Mouse (Mus musculus) neural tube, embryonic 12.5 days (tissue): ENCODE measurements around the gene Enpp6. TPM values are rescaled to one million over a fixed set of nuclear protein-coding genes. Genes with fewer than 3 reads are reported as not detected.

Source experiments
- ATAC-seq: fragments of 200-750 bp; cut with Nextera tagmentation; 2 replicates; pipeline ENCODE4 v1.8.0; 2017; ENCODE audit warnings: low read depth, mild to moderate bottlenecking, moderate TSS enrichment, moderate library complexity; ENCODE audit not compliant: low FRiP score
- H3K27ac ChIP-seq: fragments of 300-500 bp; sonication (generic); 2 replicates; pipeline ENCODE4 v1.5.1; 2016
- H3K27me3 ChIP-seq: fragments of 300-500 bp; sonication (generic); replicated peaks from 2 replicates; pipeline ENCODE4 v1.6.1; 2016; ENCODE audit warnings: mild to moderate bottlenecking
- H3K36me3 ChIP-seq: fragments of 300-500 bp; sonication (generic); 2 replicates; pipeline ENCODE4 v1.6.1; 2016; ENCODE audit warnings: mild to moderate bottlenecking
- H3K4me1 ChIP-seq: fragments of 300-500 bp; sonication (generic); 2 replicates; pipeline ENCODE4 v1.6.1; 2016
- H3K4me2 ChIP-seq: fragments of 300-500 bp; sonication (generic); replicated peaks from 2 replicates; pipeline ENCODE4 v1.6.1; 2016; ENCODE audit warnings: mild to moderate bottlenecking
- H3K4me3 ChIP-seq: fragments of 300-500 bp; sonication (generic); 2 replicates; pipeline ENCODE4 v1.5.1; 2016
- H3K9ac ChIP-seq: fragments of 300-500 bp; sonication (generic); 2 replicates; pipeline ENCODE4 v1.6.1; 2016; ENCODE audit warnings: mild to moderate bottlenecking
- H3K9me3 ChIP-seq: fragments of 300-500 bp; sonication (generic); 2 replicates; pipeline ENCODE4 v1.6.1; 2016; ENCODE audit warnings: mild to moderate bottlenecking
- WGBS: fragments of 180-500 bp; shearing (Covaris S2); methylation state at CpG from one replicate; pipeline ENCODE4 v1.1.7; 2016; 5-methylcytosine and 5-hydroxymethylcytosine counted together
- polyA plus RNA-seq: library from polyadenylated mRNA; unstranded; fragments of >200 nt; fragmentation: Nextera tagmentation; extraction: Ambion mirVana; gene quantifications from 2 replicates; pipeline ENCODE4 v1.2.1, GENCODE M21; 2016

The Enpp6 gene
- polyA plus RNA-seq, 1 experiment from 2014 or later = 0.23 TPM

GRCm38 (mm10) chr8:47046340-47046739 lies 59.7 kb downstream of the Enpp6 start:
- no peaks in the 10 kb centered on the region for H3K36me3 ChIP-seq
- 81% methylated on average over 4 of the region's 4 CpGs for WGBS
- ATAC-seq = no peak

DNA sequence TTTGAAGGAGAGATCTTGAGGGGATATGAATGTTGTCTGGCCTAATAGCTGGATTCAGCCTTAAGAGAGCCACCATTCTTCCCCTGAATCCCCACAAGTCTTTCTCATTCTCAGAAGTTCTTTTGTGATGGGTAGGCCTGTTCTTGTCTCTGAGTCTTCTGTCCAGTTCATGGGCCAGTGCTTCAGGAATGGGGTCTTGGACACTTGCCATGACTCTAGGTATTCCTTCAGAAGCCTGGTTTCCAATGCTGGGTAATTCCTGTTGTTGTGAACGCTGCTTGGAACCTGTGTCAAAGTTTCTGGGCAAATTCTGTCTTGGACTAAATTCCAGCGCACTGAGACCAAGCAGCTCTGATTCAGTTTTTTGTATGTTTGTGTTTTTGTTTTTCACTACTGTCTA lies 60.5 kb downstream of the Enpp6 start:
- 0 out of 2 replicates have a peak, but pooled peaks cover 3% of the 10 kb centered on the region for H3K9me3 ChIP-seq
- H3K27ac ChIP-seq = no peak overlapping the region
- H3K9ac ChIP-seq = no peak overlapping the region
- no peak overlapping the region for H3K4me2 ChIP-seq
- 93% methylated on average over 2 of the region's 2 CpGs for WGBS
- no peaks in the 10 kb centered on the region for H3K27me3 ChIP-seq
- no peaks in the 10 kb centered on the region for H3K4me1 ChIP-seq
- no peak for ATAC-seq
- no peaks in the 10 kb centered on the region for H3K36me3 ChIP-seq
- H3K4me3 ChIP-seq = no peak overlapping the region

More at GRCm38 (mm10) chr8:47046340-47046739, 59.7 kb downstream of the Enpp6 start:
- H3K27me3 ChIP-seq = no peaks in the 10 kb centered on the region
- 0 out of 2 replicates have a peak, but pooled peaks cover 3% of the 10 kb centered on the region for H3K9me3 ChIP-seq
- H3K4me3 ChIP-seq = no peak overlapping the region
- no peak overlapping the region for H3K27ac ChIP-seq
- H3K4me2 ChIP-seq = no peak overlapping the region
- no peaks in the 10 kb centered on the region for H3K4me1 ChIP-seq
- no peak overlapping the region for H3K9ac ChIP-seq

DNA sequence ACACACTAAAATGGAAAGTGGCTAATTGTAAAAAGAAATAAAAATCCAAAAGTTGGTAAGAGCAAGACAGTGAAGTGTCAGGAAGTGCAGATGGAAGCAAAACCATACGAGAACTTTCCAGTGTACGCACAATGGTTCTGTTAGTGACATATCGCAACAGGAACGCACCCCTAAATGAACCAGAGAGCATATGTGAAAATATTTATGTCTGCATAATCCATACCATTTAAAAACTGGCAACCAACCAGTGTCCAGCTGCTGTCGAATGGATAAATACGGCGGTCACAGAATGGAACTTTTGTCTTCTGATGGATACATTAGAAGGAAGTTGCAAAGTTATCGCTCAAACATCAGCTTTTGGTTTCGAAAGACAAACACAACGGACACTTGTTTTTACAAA lies 61.9 kb downstream of the Enpp6 start:
- H3K4me3 ChIP-seq = no peak overlapping the region
- H3K4me2 ChIP-seq = no peak overlapping the region
- H3K4me1 ChIP-seq = no peaks in the 10 kb centered on the region
- H3K27me3 ChIP-seq = no peaks in the 10 kb centered on the region
- H3K27ac ChIP-seq = no peak overlapping the region
- no peak overlapping the region for H3K9ac ChIP-seq
- H3K9me3 ChIP-seq = no peaks in the 10 kb centered on the region
- WGBS = 94% methylated on average over 10 of the region's 10 CpGs
- H3K36me3 ChIP-seq = no peaks in the 10 kb centered on the region
- ATAC-seq = no peak

- no peak overlapping the region for H3K27ac ChIP-seq
- no peak overlapping the region for H3K4me3 ChIP-seq
- H3K27me3 ChIP-seq = no peaks in the 10 kb centered on the region
- no peaks in the 10 kb centered on the region for H3K9me3 ChIP-seq
- WGBS = 59% methylated on average over 3 of the region's 3 CpGs
- H3K9ac ChIP-seq = no peak overlapping the region
- no peaks in the 10 kb centered on the region for H3K36me3 ChIP-seq
- ATAC-seq = no peak
- H3K4me2 ChIP-seq = no peak overlapping the region
- no peaks in the 10 kb centered on the region for H3K4me1 ChIP-seq
Measured at GRCm38 (mm10) chr8:47052643-47053042, 66.0 kb downstream of the Enpp6 start.

GRCm38 (mm10) chr8:47056086-47056485 lies 69.4 kb downstream of the Enpp6 start:
- H3K36me3 ChIP-seq = no peaks in the 10 kb centered on the region
- no peaks in the 10 kb centered on the region for H3K9me3 ChIP-seq
- H3K4me1 ChIP-seq = no peaks in the 10 kb centered on the region
- no peak overlapping the region for H3K4me2 ChIP-seq
- WGBS = 100% methylated on average over 1 of the region's 1 CpGs
- no peak for ATAC-seq
- no peak overlapping the region for H3K9ac ChIP-seq
- no peaks in the 10 kb centered on the region for H3K27me3 ChIP-seq
- no peak overlapping the region for H3K4me3 ChIP-seq
- H3K27ac ChIP-seq = no peak overlapping the region

GRCm38 (mm10) chr8:47058526-47058925 lies 71.8 kb downstream of the Enpp6 start:
- WGBS = 39% methylated on average over 4 of the region's 4 CpGs

DNA sequence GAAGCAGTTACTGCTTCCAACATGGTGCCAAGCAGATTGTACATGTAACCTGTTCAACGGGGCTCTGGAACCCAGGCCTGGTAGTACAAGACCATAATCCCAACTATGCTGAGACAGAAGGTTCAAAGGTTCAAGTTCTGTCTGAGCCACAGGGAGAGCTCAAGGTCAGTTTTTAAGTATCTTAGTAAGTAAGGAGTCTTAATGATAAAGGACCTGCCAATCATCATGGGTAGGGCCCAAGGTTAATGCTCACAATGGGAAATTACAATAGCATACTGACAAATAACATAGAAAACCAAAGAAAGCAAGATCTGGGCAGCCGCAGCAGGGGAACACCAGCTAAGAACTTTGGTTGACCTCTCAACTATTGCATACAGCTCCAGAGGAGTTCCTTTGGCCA lies 72.3 kb downstream of the Enpp6 start:
- no peak overlapping the region for H3K4me2 ChIP-seq
- H3K27ac ChIP-seq = no peak overlapping the region
- H3K4me1 ChIP-seq = no peaks in the 10 kb centered on the region
- no peaks in the 10 kb centered on the region for H3K9me3 ChIP-seq
- 67% methylated on average over 2 of the region's 2 CpGs for WGBS
- no peak overlapping the region for H3K4me3 ChIP-seq
- no peak for ATAC-seq
- H3K36me3 ChIP-seq = no peaks in the 10 kb centered on the region
- no peak overlapping the region for H3K9ac ChIP-seq
- H3K27me3 ChIP-seq = no peaks in the 10 kb centered on the region

More at GRCm38 (mm10) chr8:47058526-47058925, 71.8 kb downstream of the Enpp6 start:
- Histone ChIP-seq H3K9me3 (no peaks in the 10 kb centered on the region), H3K27ac (no peak overlapping the region), H3K36me3 (no peaks in the 10 kb centered on the region), H3K4me1 (no peaks in the 10 kb centered on the region), H3K27me3 (no peaks in the 10 kb centered on the region), H3K9ac (no peak overlapping the region), H3K4me2 (no peak overlapping the region), H3K4me3 (no peak overlapping the region)
- ATAC-seq = no peak

DNA sequence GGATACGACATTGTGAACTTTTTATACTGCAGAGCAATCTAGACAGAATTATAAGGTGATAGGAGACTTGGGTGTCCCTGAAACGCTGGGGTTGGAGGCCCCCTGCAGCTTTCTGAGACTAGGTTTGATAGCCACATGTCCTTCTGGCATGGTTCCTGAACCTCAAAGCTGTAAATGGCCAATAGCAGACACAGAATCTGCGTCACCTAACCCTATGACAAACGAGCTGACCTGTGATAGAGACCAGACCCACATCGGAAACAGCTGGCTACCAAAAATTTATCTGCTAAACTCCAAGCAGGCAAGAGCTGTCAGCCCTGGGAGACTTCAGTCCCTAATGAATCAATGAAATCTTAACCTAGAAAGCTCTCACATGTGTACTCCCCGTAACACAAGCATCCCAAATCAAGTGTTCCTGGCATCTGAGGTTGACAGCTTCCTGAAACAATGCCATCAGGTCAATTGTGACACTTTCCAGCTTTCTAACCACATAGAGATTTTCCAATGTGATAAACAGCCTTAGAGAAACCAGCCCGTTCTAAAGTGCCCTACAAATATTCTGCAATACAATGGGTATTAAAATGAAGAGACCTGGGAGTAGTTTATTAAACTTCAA lies 74.5 kb downstream of the Enpp6 start:
- Histone ChIP-seq H3K4me3 (no peak overlapping the region), H3K4me1 (no peaks in the 10 kb centered on the region), H3K4me2 (no peak overlapping the region), H3K9ac (no peak overlapping the region), H3K36me3 (no peaks in the 10 kb centered on the region), H3K27ac (no peak overlapping the region), H3K9me3 (no peaks in the 10 kb centered on the region), H3K27me3 (no peaks in the 10 kb centered on the region)
- WGBS = 78% methylated on average over 7 of the region's 7 CpGs
- no peak for ATAC-seq

DNA sequence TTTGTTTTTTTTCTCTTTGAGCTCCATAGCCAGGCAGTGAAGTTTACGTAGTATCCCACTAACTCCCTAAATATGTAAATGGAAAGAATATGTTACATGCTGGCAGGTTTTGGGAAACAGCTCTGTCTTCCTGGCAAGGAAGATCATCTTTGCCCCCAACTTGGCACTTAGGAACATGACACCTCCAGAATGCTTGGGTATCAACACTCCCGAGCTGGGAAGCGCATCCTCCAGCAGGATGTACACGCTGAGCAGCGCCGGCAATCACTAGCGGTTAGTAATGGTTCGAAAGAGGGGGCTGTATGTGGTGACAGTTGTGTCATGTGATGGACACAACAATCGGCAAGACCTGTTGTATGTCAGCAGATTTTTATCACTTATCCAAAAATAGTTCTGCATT lies 80.4 kb downstream of the Enpp6 start:
- H3K27me3 ChIP-seq = no peaks in the 10 kb centered on the region
- no peak overlapping the region for H3K27ac ChIP-seq
- H3K4me2 ChIP-seq = no peak overlapping the region
- no peak overlapping the region for H3K9ac ChIP-seq
- 88% methylated on average over 9 of the region's 9 CpGs for WGBS
- no peaks in the 10 kb centered on the region for H3K4me1 ChIP-seq
- H3K4me3 ChIP-seq = no peak overlapping the region
- no peaks in the 10 kb centered on the region for H3K36me3 ChIP-seq
- no peak for ATAC-seq
- H3K9me3 ChIP-seq = no peaks in the 10 kb centered on the region

GRCm38 (mm10) chr8:47069634-47070033 lies 82.9 kb downstream of the Enpp6 start:
- no peak for ATAC-seq
- Histone ChIP-seq H3K4me1 (no peaks in the 10 kb centered on the region), H3K36me3 (no peaks in the 10 kb centered on the region), H3K4me2 (no peak overlapping the region), H3K27ac (no peak overlapping the region), H3K27me3 (no peaks in the 10 kb centered on the region), H3K9me3 (no peaks in the 10 kb centered on the region), H3K9ac (no peak overlapping the region), H3K4me3 (no peak overlapping the region)
- WGBS = 84% methylated on average over 3 of the region's 3 CpGs

GRCm38 (mm10) chr8:47072001-47072400 lies 85.3 kb downstream of the Enpp6 start:
- no peak overlapping the region for H3K9ac ChIP-seq
- no peak overlapping the region for H3K27ac ChIP-seq
- 90% methylated on average over 5 of the region's 5 CpGs for WGBS
- H3K4me1 ChIP-seq = no peaks in the 10 kb centered on the region
- no peaks in the 10 kb centered on the region for H3K36me3 ChIP-seq
- ATAC-seq = no peak
- H3K4me2 ChIP-seq = no peak overlapping the region
- H3K4me3 ChIP-seq = no peak overlapping the region
- H3K27me3 ChIP-seq = no peaks in the 10 kb centered on the region
- H3K9me3 ChIP-seq = no peaks in the 10 kb centered on the region

DNA sequence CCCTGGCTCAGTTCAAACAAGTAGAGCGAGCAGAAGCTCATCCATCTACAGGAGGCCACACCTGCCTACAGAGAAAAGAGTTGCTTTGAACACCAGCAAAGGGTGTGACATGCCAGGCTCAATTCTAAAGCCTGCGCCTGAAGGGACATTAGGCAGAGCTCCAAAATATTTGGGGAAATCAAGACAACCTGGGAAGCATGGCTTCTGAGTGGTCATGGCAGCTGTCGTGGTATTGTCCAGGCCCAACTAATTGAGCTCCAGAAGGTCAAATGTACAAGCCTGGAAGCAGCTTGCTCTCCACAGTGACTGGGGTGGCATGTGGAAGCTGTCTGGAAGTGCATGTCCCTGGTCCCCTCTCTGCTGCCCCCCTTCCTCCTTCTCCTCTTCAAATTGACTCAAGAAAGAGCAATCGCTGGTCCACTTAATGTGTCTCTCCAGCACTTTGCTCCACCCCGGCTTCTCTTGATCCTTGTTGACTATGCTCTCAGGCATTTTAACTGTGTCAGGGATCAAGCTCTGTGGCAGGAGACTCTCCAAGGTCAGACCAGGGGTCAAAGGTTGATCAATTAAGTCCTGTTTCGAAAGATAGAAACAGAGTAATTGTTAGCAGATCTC lies 89.4 kb downstream of the Enpp6 start:
- no peak overlapping the region for H3K27ac ChIP-seq
- no peak overlapping the region for H3K4me2 ChIP-seq
- H3K9me3 ChIP-seq = no peaks in the 10 kb centered on the region
- no peaks in the 10 kb centered on the region for H3K27me3 ChIP-seq
- WGBS = 91% methylated on average over 6 of the region's 6 CpGs
- H3K4me3 ChIP-seq = no peak overlapping the region
- no peaks in the 10 kb centered on the region for H3K4me1 ChIP-seq
- ATAC-seq = no peak
- H3K9ac ChIP-seq = no peak overlapping the region
- H3K36me3 ChIP-seq = no peaks in the 10 kb centered on the region

GRCm38 (mm10) chr8:47080037-47080436 lies 93.3 kb downstream of the Enpp6 start:
- ATAC-seq = no peak
- H3K27me3 ChIP-seq = no peaks in the 10 kb centered on the region
- no peak overlapping the region for H3K9ac ChIP-seq
- no peak overlapping the region for H3K4me2 ChIP-seq
- no peaks in the 10 kb centered on the region for H3K36me3 ChIP-seq
- no peak overlapping the region for H3K4me3 ChIP-seq
- WGBS = 62% methylated on average over 4 of the region's 4 CpGs
- no peaks in the 10 kb centered on the region for H3K4me1 ChIP-seq
- no peaks in the 10 kb centered on the region for H3K9me3 ChIP-seq
- no peak overlapping the region for H3K27ac ChIP-seq
